Mouse (Mus musculus) heart, postnatal 4 days (tissue): ENCODE results near the gene Oas1a. TPM values are rescaled to one million over a fixed set of nuclear protein-coding genes. Genes with fewer than 3 reads are reported as not detected.
A peak's percentile ranks its signal among the peaks of the same experiment; 100 is the strongest.
"Not testable (repeated sequence)": the region's sequence is repeated elsewhere in the genome, so short reads cannot be mapped to it uniquely, and the experiment has no call there.

ENCODE experiments used
- DNase-seq: peaks from one replicate; pipeline ENCODE4 v3.0.0; 2021
- total RNA-seq, 2 experiments: library from RNA; stranded (reverse); gene quantifications; 2 replicates each; pipeline ENCODE4 v1.2.3; 2021

The Oas1a gene
- total RNA-seq, 2 experiments from 2014 or later: 0.36 to 0.38 TPM

- no peak for DNase-seq
Measured at GRCm38 (mm10) chr5:120892243-120892660, 15.1 kb downstream of the Oas1a start.

GRCm38 (mm10) chr5:120891566-120892242 lies 15.6 kb downstream of the Oas1a start:
- DNase-seq: not testable (repeated sequence)

GRCm38 (mm10) chr5:120890991-120891390 lies 16.3 kb downstream of the Oas1a start:
- no peak for DNase-seq

GRCm38 (mm10) chr5:120890026-120890425 lies 17.3 kb downstream of the Oas1a start:
- DNase-seq: no peak

- DNase-seq: not testable (repeated sequence)
Measured at GRCm38 (mm10) chr5:120888294-120888815, 19.0 kb downstream of the Oas1a start.

- DNase-seq: no peak
Measured at GRCm38 (mm10) chr5:120887831-120888230, 19.5 kb downstream of the Oas1a start.

GRCm38 (mm10) chr5:120887413-120887812 lies 19.9 kb downstream of the Oas1a start, which contains the start of gene Oas1g:
TSS of gene Oas1g (minus strand) at chr5:120887613.
- DNase-seq: not testable (repeated sequence)

- not testable (repeated sequence) for DNase-seq
Measured at GRCm38 (mm10) chr5:120881681-120882080, 25.6 kb downstream of the Oas1a start.

GRCm38 (mm10) chr5:120878803-120879202 lies 28.5 kb downstream of the Oas1a start:
- not testable (repeated sequence) for DNase-seq

- DNase-seq: not testable (repeated sequence)
Measured at GRCm38 (mm10) chr5:120877407-120877806, 29.9 kb downstream of the Oas1a start.

- not testable (repeated sequence) for DNase-seq
Measured at GRCm38 (mm10) chr5:120876839-120877238, 30.5 kb downstream of the Oas1a start.

GRCm38 (mm10) chr5:120871469-120871868 lies 35.9 kb downstream of the Oas1a start:
- no peak for DNase-seq

- no peak for DNase-seq
Measured at GRCm38 (mm10) chr5:120870782-120871181, 36.5 kb downstream of the Oas1a start.

GRCm38 (mm10) chr5:120870081-120870480 lies 37.2 kb downstream of the Oas1a start:
- DNase-seq: no peak

GRCm38 (mm10) chr5:120869436-120870015 lies 37.8 kb downstream of the Oas1a start:
- no peak for DNase-seq

GRCm38 (mm10) chr5:120865336-120865860 lies 41.9 kb downstream of the Oas1a start:
- peak; percentile 8 for DNase-seq

GRCm38 (mm10) chr5:120861121-120861520 lies 46.2 kb downstream of the Oas1a start, which contains the start of gene Oas1h:
TSS of gene Oas1h (plus strand) at chr5:120861421.
- no peak for DNase-seq

- DNase-seq: no peak
Measured at GRCm38 (mm10) chr5:120859241-120859640, 48.1 kb downstream of the Oas1a start.

- peak; percentile 39 for DNase-seq
Measured at GRCm38 (mm10) chr5:120849601-120850136, 57.7 kb downstream of the Oas1a start.

- no peak for DNase-seq
Measured at GRCm38 (mm10) chr5:120847067-120847466, 60.3 kb downstream of the Oas1a start, which contains the start of gene Oas1f. TSS of gene Oas1f (plus strand) at chr5:120847367.
